Mouse (Mus musculus) gastrocnemius, adult 8-10 months (tissue): ENCODE measurements around the gene Lpar3. TPM values are rescaled to one million over a fixed set of nuclear protein-coding genes. Genes with fewer than 3 reads are reported as not detected.

ENCODE experiments used
- DNase-seq, 2 experiments: peaks; one replicate each; pipeline ENCODE4 v3.0.0; 2022; ENCODE audit warnings: low spot score in 2 of 2
- total RNA-seq, 4 experiments: library from RNA; stranded (reverse); gene quantifications; 2 replicates each; pipeline ENCODE4 v1.2.4; 2022

Gene Lpar3
- total RNA-seq: under 1 TPM in 2 of 4 experiments, not detected in 2; 0.12 to 0.21 TPM

GRCm38 (mm10) chr3:146220776-146221486 is at the start of gene Lpar3:
Gene Lpar3, plus strand, starts transcription at chr3:146220963.
- DNase-seq: peak; percentile 16 to 20

- no peak for DNase-seq
These were observed 47.7 kb upstream of the Lpar3 start for GRCm38 (mm10) chr3:146173030-146173429.

- no peak for DNase-seq
These were observed 46.5 kb upstream of the Lpar3 start for GRCm38 (mm10) chr3:146174215-146174614.

GRCm38 (mm10) chr3:146177295-146177694 is 43.5 kb upstream of the Lpar3 start:
- no peak for DNase-seq

GRCm38 (mm10) chr3:146177748-146178582 is 42.8 kb upstream of the Lpar3 start:
- DNase-seq: peak; percentile 49 to 50

GRCm38 (mm10) chr3:146180341-146180740 is 40.4 kb upstream of the Lpar3 start:
- DNase-seq: no peak

GRCm38 (mm10) chr3:146180986-146181385 is 39.8 kb upstream of the Lpar3 start:
- DNase-seq: peak in 1 of 2 experiments; percentile 6

- DNase-seq: peak in 1 of 2 experiments; percentile 16
These were observed 35.6 kb upstream of the Lpar3 start for GRCm38 (mm10) chr3:146184992-146185657.

- no peak for DNase-seq
These were observed 34.7 kb upstream of the Lpar3 start for GRCm38 (mm10) chr3:146186033-146186432.

- no peak for DNase-seq
These were observed 30.8 kb upstream of the Lpar3 start for GRCm38 (mm10) chr3:146189933-146190332.

- no peak for DNase-seq
These were observed 28.3 kb upstream of the Lpar3 start for GRCm38 (mm10) chr3:146192507-146192906.

GRCm38 (mm10) chr3:146195153-146195552 is 25.6 kb upstream of the Lpar3 start:
- DNase-seq: no peak

GRCm38 (mm10) chr3:146196301-146196700 is 24.5 kb upstream of the Lpar3 start:
- DNase-seq: no peak

GRCm38 (mm10) chr3:146196780-146197743 is 23.7 kb upstream of the Lpar3 start:
- DNase-seq: no peak

GRCm38 (mm10) chr3:146197785-146198184 is 23.0 kb upstream of the Lpar3 start:
- no peak for DNase-seq

- no peak for DNase-seq
These were observed 21.8 kb upstream of the Lpar3 start for GRCm38 (mm10) chr3:146198803-146199481.

GRCm38 (mm10) chr3:146199486-146199885 is 21.3 kb upstream of the Lpar3 start:
- no peak for DNase-seq

GRCm38 (mm10) chr3:146204375-146204774 is 16.4 kb upstream of the Lpar3 start:
- DNase-seq: no peak

- no peak for DNase-seq
These were observed 15.5 kb upstream of the Lpar3 start for GRCm38 (mm10) chr3:146205305-146205704.

GRCm38 (mm10) chr3:146206635-146207034 is 14.1 kb upstream of the Lpar3 start:
- DNase-seq: no peak
